Mouse (Mus musculus): ENCODE measurements around the gene Aloxe3. TPM values are rescaled to one million over a fixed set of nuclear protein-coding genes. Genes with fewer than 3 reads are reported as not detected.

Aloxe3 gene
- total and polyA plus RNA-seq, 3 experiments = 0.13 to 0.23 TPM; not detected in 1

GRCm38 (mm10) chr11:69099177-69099914, 26.4 kb upstream of the Aloxe3 start:
- peak overlapping the region; percentile 67 to 94 (median 75) for H3K4me3 ChIP-seq (replicated peaks in 1 of 3; ENCODE audit: low read depth in 2 of 3, low read length in 2 of 3, poor library complexity in 1 of 3)
- H3K27me3 ChIP-seq (replicated peaks) = peaks cover 6% of the 10 kb centered on the region
- dilution Hi-C loops (cut with MboI; ENCODE audit: extremely low pct_ligation_motif_present, extremely low pct_unique_long_range_greater_than_20kb, low sequenced_read_pairs) = no loop called here
- peak overlapping the region; percentile 76 for H3K9ac ChIP-seq (ENCODE audit: insufficient read depth, low read depth)
- peak overlapping the region; percentile 93 for H3K4me2 ChIP-seq (ENCODE audit: insufficient read depth, low read depth, poor library complexity, severe bottlenecking)
- H3K79me2 ChIP-seq (replicated peaks; ENCODE audit: control insufficient read depth, extremely low read depth, insufficient read depth, poor library complexity, severe bottlenecking) = peaks cover 22% of the 10 kb centered on the region
- in situ Hi-C loops (cut with MboI; ENCODE audit: low pct_ligation_motif_present, low pct_unique_long_range_greater_than_20kb, low sequenced_read_pairs) = loop anchor here (25.0 kb wide), 1 partner anchor 913 kb away; the partner anchor contains the start of genes Acadvl, Dlg4 and Dvl2
- peak overlapping the region; percentile 75 for H3K27ac ChIP-seq (ENCODE audit: insufficient read depth, low read depth)
- peaks cover 36 to 39% of the 10 kb centered on the region in 2 experiments for H3K36me3 ChIP-seq (replicated peaks in 1 of 2; ENCODE audit: control insufficient read depth in 1 of 2, insufficient read depth in 1 of 2, low read length in 1 of 2)
- TF ChIP-seq BHLHE40 (IDR thresholded peaks at IDR 0.05; ENCODE audit: low read depth, low read length) (peak; percentile 37; the same call in 1 of the 2 replicates), ZNF384 (IDR thresholded peaks at IDR 0.05; ENCODE audit: low read depth, low read length) (no peak), PAX5 (IDR thresholded peaks at IDR 0.05; ENCODE audit: low read length) (no peak), CTCF (conservative IDR thresholded peaks at IDR 0.05 in 1 of 2, IDR thresholded peaks at IDR 0.05 in 1 of 2; ENCODE audit: low read depth in 2 of 2, low read length in 2 of 2) (no peak), JUND (conservative IDR thresholded peaks at IDR 0.05; ENCODE audit: low read depth, low read length) (no peak)
- no peaks in the 10 kb centered on the region for H3K9me3 ChIP-seq (replicated peaks; ENCODE audit: low read length)
- peak; percentile 51 for DNase-seq (ENCODE audit: extremely low read depth)
- peaks cover 20 to 58% of the 10 kb centered on the region in 2 experiments for H3K4me1 ChIP-seq (ENCODE audit: control insufficient read depth in 1 of 2, insufficient read depth in 2 of 2)

DNA sequence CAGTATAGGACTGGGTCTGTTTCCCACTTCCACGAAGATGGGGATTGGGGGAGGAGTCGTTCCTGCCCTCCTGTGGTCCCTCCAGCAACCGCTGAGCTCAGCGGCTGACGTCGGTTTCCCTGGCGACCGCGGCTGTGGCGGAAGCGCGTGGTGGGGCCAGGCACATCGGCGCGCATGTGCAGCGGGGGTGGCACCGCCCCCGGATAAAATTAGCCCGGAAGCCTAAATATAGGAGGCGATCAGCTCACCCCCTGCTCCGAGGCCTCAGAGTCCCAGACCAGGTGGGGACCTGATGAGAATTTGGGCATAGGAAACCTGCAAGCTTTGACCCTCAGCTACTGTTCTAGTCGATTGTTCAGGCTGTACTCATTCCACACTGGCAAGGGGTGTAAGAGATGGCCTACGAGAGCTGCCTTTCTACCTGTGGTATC, 25.8 kb upstream of the Aloxe3 start:
- Histone ChIP-seq H3K9ac (ENCODE audit: insufficient read depth, low read depth) (peak overlapping the region; percentile 76), H3K4me1 (ENCODE audit: control insufficient read depth in 1 of 2, insufficient read depth in 2 of 2) (peaks cover 20 to 56% of the 10 kb centered on the region in 2 experiments), H3K27me3 (replicated peaks) (peaks cover 6% of the 10 kb centered on the region), H3K27ac (ENCODE audit: insufficient read depth, low read depth) (peak overlapping the region; percentile 80), H3K79me2 (replicated peaks; ENCODE audit: control insufficient read depth, extremely low read depth, insufficient read depth, poor library complexity, severe bottlenecking) (peaks cover 22% of the 10 kb centered on the region), H3K4me3 (replicated peaks in 1 of 3; ENCODE audit: low read depth in 2 of 3, low read length in 2 of 3, poor library complexity in 1 of 3) (peak overlapping the region; percentile 67 to 94 (median 75)), H3K4me2 (ENCODE audit: insufficient read depth, low read depth, poor library complexity, severe bottlenecking) (peak overlapping the region; percentile 93), H3K36me3 (replicated peaks in 1 of 2; ENCODE audit: control insufficient read depth in 1 of 2, insufficient read depth in 1 of 2, low read length in 1 of 2) (peaks cover 42 to 44% of the 10 kb centered on the region in 2 experiments), H3K9me3 (replicated peaks; ENCODE audit: low read length) (no peaks in the 10 kb centered on the region)
- dilution Hi-C loops (cut with MboI; ENCODE audit: extremely low pct_ligation_motif_present, extremely low pct_unique_long_range_greater_than_20kb, low sequenced_read_pairs) (no loop called here), in situ Hi-C loops (cut with MboI; ENCODE audit: low pct_ligation_motif_present, low pct_unique_long_range_greater_than_20kb, low sequenced_read_pairs) (loop anchor here (25.0 kb wide), 1 partner anchor 912 kb away; the partner anchor contains the start of genes Acadvl, Dlg4 and Dvl2)
- peak; percentile 98 for DNase-seq (ENCODE audit: extremely low read depth)
- TF ChIP-seq CHD2 (IDR thresholded peaks at IDR 0.05; ENCODE audit: low read length) (no peak; the same call in 1 of the 2 replicates), MAX (IDR thresholded peaks at IDR 0.05; ENCODE audit: low read length) (peak; percentile 76), ZC3H11A (IDR thresholded peaks at IDR 0.05; ENCODE audit: low read depth, low read length) (no peak), HCFC1 (IDR thresholded peaks at IDR 0.05; ENCODE audit: low read depth, low read length) (peak; percentile 68), NRF1 (IDR thresholded peaks at IDR 0.05; ENCODE audit: low read depth, low read length) (peak; percentile 98), SMC3 (IDR thresholded peaks at IDR 0.05; ENCODE audit: low read depth, low read length) (no peak), BHLHE40 (IDR thresholded peaks at IDR 0.05; ENCODE audit: low read depth, low read length) (peak; percentile 82), E2F4 (IDR thresholded peaks at IDR 0.05; ENCODE audit: insufficient replicate concordance, low read depth, low read length) (no peak), MEF2A (IDR thresholded peaks at IDR 0.05; ENCODE audit: borderline replicate concordance, low read depth, low read length) (peak; percentile 99), TBP (conservative IDR thresholded peaks at IDR 0.05; ENCODE audit: low read depth, low read length) (peak; percentile 89), MXI1 (IDR thresholded peaks at IDR 0.05; ENCODE audit: low read depth, low read length) (peak; percentile 99), PAX5 (IDR thresholded peaks at IDR 0.05; ENCODE audit: low read length) (no peak), ELF1 (IDR thresholded peaks at IDR 0.05; ENCODE audit: low read depth, low read length) (peak; percentile 95), MAFK (IDR thresholded peaks at IDR 0.05; ENCODE audit: insufficient replicate concordance, low read length) (no peak), ZMIZ1 (IDR thresholded peaks at IDR 0.05; ENCODE audit: low read depth, low read length) (peak; percentile 89; the same call in 1 of the 2 replicates), JUN (IDR thresholded peaks at IDR 0.05; ENCODE audit: insufficient read depth, low read depth, low read length) (no peak), ZKSCAN1 (IDR thresholded peaks at IDR 0.05; ENCODE audit: borderline replicate concordance, low read depth, low read length) (no peak), JUND (conservative IDR thresholded peaks at IDR 0.05; ENCODE audit: low read depth, low read length) (0 out of 2 replicates have a peak, but pooled peaks have one; percentile 38), SIN3A (IDR thresholded peaks at IDR 0.05; ENCODE audit: low read length) (peak; percentile 95), POLR2AphosphoS2 (IDR thresholded peaks at IDR 0.05; ENCODE audit: low read depth, low read length) (peak; percentile 77; the same call in 1 of the 2 replicates), RAD21 (IDR thresholded peaks at IDR 0.05; ENCODE audit: low read depth, low read length) (no peak; the same call in 1 of the 2 replicates), POLR2A (IDR thresholded peaks at IDR 0.05; ENCODE audit: low read depth, low read length) (peak; percentile 87), IRF4 (IDR thresholded peaks at IDR 0.05; ENCODE audit: low read depth, low read length) (peak; percentile 64), MYC (IDR thresholded peaks at IDR 0.05; ENCODE audit: low read depth, low read length) (peak; percentile 49), EP300 (IDR thresholded peaks at IDR 0.05; ENCODE audit: low read length) (peak; percentile 60; the same call in 1 of the 2 replicates), USF1 (IDR thresholded peaks at IDR 0.05; ENCODE audit: low read depth, low read length) (no peak; the same call in 1 of the 2 replicates), UBTF (IDR thresholded peaks at IDR 0.05; ENCODE audit: low read depth, low read length) (no peak), ZNF384 (IDR thresholded peaks at IDR 0.05; ENCODE audit: low read depth, low read length) (no peak), TCF12 (IDR thresholded peaks at IDR 0.05; ENCODE audit: low read depth, low read length) (peak; percentile 75)

Data from CH12.LX (cell line).